Mouse (Mus musculus) lung, postnatal 0 days (tissue): ENCODE data around the gene Nfya.

Experiments
- CTCF ChIP-seq: IDR thresholded peaks from 2 replicates; pipeline ENCODE4 v1.5.1; 2016; ENCODE audit warnings: antibody characterized with exemption, mild to moderate bottlenecking
- EP300 ChIP-seq: IDR thresholded peaks from 2 replicates; pipeline ENCODE4 v1.6.1; 2016; ENCODE audit warnings: antibody characterized with exemption, mild to moderate bottlenecking, control low read depth

GRCm38 (mm10) chr17:48436487-48436886 lies 26.8 kb upstream of the Nfya start:
- TF ChIP-seq CTCF (no peak), EP300 (no peak)
